Mouse (Mus musculus) large intestine, adult 2 months (tissue): ENCODE results near the gene Col5a3. TPM values are rescaled to one million over a fixed set of nuclear protein-coding genes. Genes with fewer than 3 reads are reported as not detected.

Experiments
- DNase-seq: peaks from one replicate; pipeline ENCODE4 v3.0.0-alpha.2; 2012; ENCODE audit warnings: low read depth, low spot score
- WGBS: fragments of 180-500 bp; shearing (Covaris S2); methylation state at CpG from one replicate; pipeline ENCODE4 v1.1.7; 2018; 5-methylcytosine and 5-hydroxymethylcytosine counted together
- polyA plus RNA-seq: library from polyadenylated mRNA; depleted of rRNA; stranded (reverse); fragments of >200 nt; gene quantifications from 2 replicates; pipeline ENCODE4 v1.2.3, GENCODE M21; 2012; rRNA removed

Gene Col5a3
- polyA plus RNA-seq, 1 experiment, result 3.9 TPM

DNA sequence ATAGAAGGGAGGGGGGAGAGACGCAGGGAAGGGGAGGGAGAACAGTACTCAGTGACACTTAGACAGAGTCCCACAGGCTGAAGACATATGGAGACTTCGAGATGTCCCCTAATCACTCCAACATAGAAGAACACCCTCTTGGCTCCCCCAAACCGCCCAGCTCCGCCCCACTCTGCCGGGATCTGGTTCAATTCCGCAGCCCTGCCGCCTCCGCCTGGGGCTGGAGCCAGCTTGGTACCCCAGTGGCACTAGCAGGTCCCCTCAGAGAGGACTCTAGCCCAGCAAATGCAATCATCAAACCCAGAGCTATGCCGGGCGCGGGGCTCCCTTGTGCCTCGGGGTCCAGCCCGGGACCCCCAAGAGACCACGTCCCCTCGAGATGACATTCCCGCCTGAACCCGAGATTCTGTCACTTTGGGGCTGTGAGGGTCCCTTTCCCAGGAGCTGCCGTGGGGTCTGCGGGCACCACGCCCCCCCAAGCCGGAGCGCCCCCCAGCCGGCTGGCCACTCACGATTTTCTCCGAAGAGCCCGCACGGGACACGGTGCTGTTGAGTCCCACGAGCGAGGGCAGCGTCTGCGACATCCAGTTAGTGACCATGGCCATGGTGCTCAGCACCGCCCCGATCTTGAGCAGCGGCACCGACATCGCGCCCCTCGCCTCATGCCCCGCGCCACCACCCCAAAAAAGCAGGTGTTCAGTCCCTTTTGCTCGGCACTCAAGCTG is 88.6 kb downstream of the Col5a3 start:
- no peak for DNase-seq
- WGBS, result 3% methylated on average over 42 of the region's 42 CpGs

- no peak for DNase-seq
- WGBS, result 17% methylated on average over 2 of the region's 2 CpGs
These were observed 93.3 kb downstream of the Col5a3 start for GRCm38 (mm10) chr9:20721582-20721981.

Other genes starting within 250 kb of the Col5a3 start
- gene Zfp846, start 233.8 kb downstream of the Col5a3 start, polyA plus RNA-seq, result 1.5 and 1.8 TPM in 2 replicates
- 321 and 348 TPM in 2 replicates for gene Ubl5, start 172.2 kb downstream of the Col5a3 start, polyA plus RNA-seq
- gene Fbxl12, start 170.3 kb downstream of the Col5a3 start, polyA plus RNA-seq, result 15.8 and 22.9 TPM in 2 replicates
- 13.5 and 13.8 TPM in 2 replicates for gene Pin1, start 163.0 kb downstream of the Col5a3 start, polyA plus RNA-seq
- 1.2 and 1.4 TPM in 2 replicates for gene Olfm2, start 68.7 kb downstream of the Col5a3 start, polyA plus RNA-seq
- gene Rdh8, start 3.4 kb upstream of the Col5a3 start, polyA plus RNA-seq, result not detected in 2 replicates
- gene A230050P20Rik, start 53.6 kb upstream of the Col5a3 start, polyA plus RNA-seq, result 17.5 and 28.1 TPM in 2 replicates
- gene Angptl6, start 64.7 kb upstream of the Col5a3 start, polyA plus RNA-seq, result 3.7 and 4.0 TPM in 2 replicates
- 49.0 and 60.7 TPM in 2 replicates for gene Ppan, start 73.1 kb upstream of the Col5a3 start, polyA plus RNA-seq
- 113 and 117 TPM in 2 replicates for gene Eif3g, start 83.6 kb upstream of the Col5a3 start, polyA plus RNA-seq
- 26.1 and 31.4 TPM in 2 replicates for gene Dnmt1, start 144.8 kb upstream of the Col5a3 start, polyA plus RNA-seq
- 3.6 and 3.8 TPM in 2 replicates for gene S1pr2, start 161.7 kb upstream of the Col5a3 start, polyA plus RNA-seq
- gene Mrpl4, start 187.7 kb upstream of the Col5a3 start, polyA plus RNA-seq, result 97.6 and 106 TPM in 2 replicates
- gene Icam1, start 200.9 kb upstream of the Col5a3 start, polyA plus RNA-seq, result 13.1 and 15.2 TPM in 2 replicates
- gene Icam4, start 214.3 kb upstream of the Col5a3 start, polyA plus RNA-seq, result 0.19 and 0.38 TPM in 2 replicates
- gene Icam5, start 217.0 kb upstream of the Col5a3 start, polyA plus RNA-seq, result 0.14 and 0.16 TPM in 2 replicates